Mouse (Mus musculus): ENCODE results near the gene Sfrp5. TPM values are rescaled to one million over a fixed set of nuclear protein-coding genes. Genes with fewer than 3 reads are reported as not detected.

The Sfrp5 gene
- total RNA-seq (2018; cell fraction: chromatin; rRNA removed) = not detected
- under 1 TPM in 21 of 26 experiments, not detected in 5; 0.06 to 0.92 (median 0.33) TPM for total RNA-seq (2018; cell fraction: cytosol; rRNA removed)
- under 1 TPM in 7 of 26 experiments, not detected in 19; 0.30 to 0.89 (median 0.50) TPM for total RNA-seq (2018; cell fraction: nucleus; rRNA removed)
- 0.16 to 0.81 TPM in 2 of 3 replicates, not detected in the other for polyA plus RNA-seq (2018)

GRCm38 (mm10) chr19:42201696-42202381 lies at the start of gene Sfrp5:
Gene Sfrp5, minus strand, starts transcription at chr19:42202252.
- H3K36me3 ChIP-seq (ENCODE audit: inconsistent target) = no peaks in the 10 kb centered on the region
- WGBS (ENCODE audit: missing documents) = 4% methylated on average over 60 of the region's 60 CpGs
- H3K4me3 ChIP-seq (ENCODE audit: inconsistent target) = no peak within 1 kb of the TSS
- no peaks in the 10 kb centered on the region for H3K79me2 ChIP-seq (ENCODE audit: inconsistent target)
- no peak within 1 kb of the TSS for H3K27ac ChIP-seq

- H3K79me2 ChIP-seq (ENCODE audit: inconsistent target) = no peaks in the 10 kb centered on the region
- H3K27ac ChIP-seq = no peak overlapping the region
- H3K4me3 ChIP-seq (ENCODE audit: inconsistent target) = no peak overlapping the region
- no peaks in the 10 kb centered on the region for H3K36me3 ChIP-seq (ENCODE audit: inconsistent target)
- WGBS (ENCODE audit: missing documents) = 71% methylated on average over 11 of the region's 11 CpGs
Observed at GRCm38 (mm10) chr19:42249976-42250914, 48.2 kb upstream of the Sfrp5 start.

- Histone ChIP-seq H3K4me3 (ENCODE audit: inconsistent target) (no peak within 1 kb of the TSS), H3K36me3 (ENCODE audit: inconsistent target) (no peaks in the 10 kb centered on the region), H3K27ac (no peak within 1 kb of the TSS), H3K79me2 (ENCODE audit: inconsistent target) (no peaks in the 10 kb centered on the region)
- 89% methylated on average over 3 of the region's 3 CpGs for WGBS (ENCODE audit: missing documents)
Observed at GRCm38 (mm10) chr19:42247519-42247918, 45.5 kb upstream of the Sfrp5 start, which contains the start of gene Golga7b. Gene Golga7b, plus strand, starts transcription at chr19:42247574.

GRCm38 (mm10) chr19:42246626-42247025 lies 44.6 kb upstream of the Sfrp5 start:
- Histone ChIP-seq H3K27ac (no peak overlapping the region), H3K79me2 (ENCODE audit: inconsistent target) (no peaks in the 10 kb centered on the region), H3K4me3 (ENCODE audit: inconsistent target) (no peak overlapping the region), H3K36me3 (ENCODE audit: inconsistent target) (no peaks in the 10 kb centered on the region)
- WGBS (ENCODE audit: missing documents) = 15% methylated on average over 5 of the region's 5 CpGs

GRCm38 (mm10) chr19:42243401-42243800 lies 41.3 kb upstream of the Sfrp5 start:
- Histone ChIP-seq H3K79me2 (ENCODE audit: inconsistent target) (no peaks in the 10 kb centered on the region), H3K27ac (no peak overlapping the region), H3K36me3 (ENCODE audit: inconsistent target) (no peaks in the 10 kb centered on the region), H3K4me3 (ENCODE audit: inconsistent target) (no peak overlapping the region)
- 17% methylated on average over 3 of the region's 3 CpGs for WGBS (ENCODE audit: missing documents)

- Histone ChIP-seq H3K4me3 (ENCODE audit: inconsistent target) (no peak overlapping the region), H3K27ac (no peak overlapping the region), H3K79me2 (ENCODE audit: inconsistent target) (no peaks in the 10 kb centered on the region), H3K36me3 (ENCODE audit: inconsistent target) (no peaks in the 10 kb centered on the region)
- WGBS (ENCODE audit: missing documents) = 92% methylated on average over 8 of the region's 8 CpGs
Observed at GRCm38 (mm10) chr19:42240881-42241280, 38.8 kb upstream of the Sfrp5 start.

- whole genome bisulfite sequencing (ENCODE audit: missing documents) = 71% methylated on average over 7 of the region's 7 CpGs
- Histone ChIP-seq H3K27ac (no peak overlapping the region), H3K36me3 (ENCODE audit: inconsistent target) (no peaks in the 10 kb centered on the region), H3K4me3 (ENCODE audit: inconsistent target) (no peak overlapping the region), H3K79me2 (ENCODE audit: inconsistent target) (no peaks in the 10 kb centered on the region)
Observed at GRCm38 (mm10) chr19:42238341-42238715, 36.3 kb upstream of the Sfrp5 start.

- WGBS (ENCODE audit: missing documents) = 27% methylated on average over 4 of the region's 4 CpGs
- H3K4me3 ChIP-seq (ENCODE audit: inconsistent target) = no peak overlapping the region
- H3K27ac ChIP-seq = no peak overlapping the region
- no peaks in the 10 kb centered on the region for H3K79me2 ChIP-seq (ENCODE audit: inconsistent target)
- no peaks in the 10 kb centered on the region for H3K36me3 ChIP-seq (ENCODE audit: inconsistent target)
Observed at GRCm38 (mm10) chr19:42237602-42238340, 35.7 kb upstream of the Sfrp5 start.

GRCm38 (mm10) chr19:42230986-42231385 lies 28.9 kb upstream of the Sfrp5 start:
- Histone ChIP-seq H3K27ac (no peak overlapping the region), H3K36me3 (ENCODE audit: inconsistent target) (no peaks in the 10 kb centered on the region), H3K79me2 (ENCODE audit: inconsistent target) (no peaks in the 10 kb centered on the region), H3K4me3 (ENCODE audit: inconsistent target) (no peak overlapping the region)
- 91% methylated on average over 13 of the region's 13 CpGs for WGBS (ENCODE audit: missing documents)

GRCm38 (mm10) chr19:42230288-42230568 lies 28.2 kb upstream of the Sfrp5 start:
- Histone ChIP-seq H3K79me2 (ENCODE audit: inconsistent target) (no peaks in the 10 kb centered on the region), H3K4me3 (ENCODE audit: inconsistent target) (no peak overlapping the region), H3K27ac (no peak overlapping the region), H3K36me3 (ENCODE audit: inconsistent target) (no peaks in the 10 kb centered on the region)
- 82% methylated on average over 5 of the region's 5 CpGs for WGBS (ENCODE audit: missing documents)

GRCm38 (mm10) chr19:42229499-42230287 lies 27.6 kb upstream of the Sfrp5 start:
- no peak overlapping the region for H3K4me3 ChIP-seq (ENCODE audit: inconsistent target)
- WGBS (ENCODE audit: missing documents) = 74% methylated on average over 12 of the region's 17 CpGs
- H3K79me2 ChIP-seq (ENCODE audit: inconsistent target) = no peaks in the 10 kb centered on the region
- no peaks in the 10 kb centered on the region for H3K36me3 ChIP-seq (ENCODE audit: inconsistent target)
- H3K27ac ChIP-seq = no peak overlapping the region

GRCm38 (mm10) chr19:42226451-42226850 lies 24.4 kb upstream of the Sfrp5 start:
- Histone ChIP-seq H3K4me3 (ENCODE audit: inconsistent target) (no peak overlapping the region), H3K36me3 (ENCODE audit: inconsistent target) (no peaks in the 10 kb centered on the region), H3K27ac (no peak overlapping the region), H3K79me2 (ENCODE audit: inconsistent target) (no peaks in the 10 kb centered on the region)
- 51% methylated on average over 10 of the region's 10 CpGs for WGBS (ENCODE audit: missing documents)

GRCm38 (mm10) chr19:42217374-42217763 lies 15.3 kb upstream of the Sfrp5 start:
- no peaks in the 10 kb centered on the region for H3K79me2 ChIP-seq (ENCODE audit: inconsistent target)
- no peak overlapping the region for H3K4me3 ChIP-seq (ENCODE audit: inconsistent target)
- no peaks in the 10 kb centered on the region for H3K36me3 ChIP-seq (ENCODE audit: inconsistent target)
- no peak overlapping the region for H3K27ac ChIP-seq
- WGBS (ENCODE audit: missing documents) = 18% methylated on average over 2 of the region's 2 CpGs

All from macrophage (primary cell).